Mouse (Mus musculus) heart, adult 8-10 months (tissue): ENCODE results near the gene Trim29. TPM values are rescaled to one million over a fixed set of nuclear protein-coding genes. Genes with fewer than 3 reads are reported as not detected.

Experiments used
- DNase-seq: peaks from one replicate; pipeline ENCODE4 v3.0.0; 2022; ENCODE audit warnings: low spot score
- total RNA-seq, 4 experiments: library from RNA; stranded (reverse); gene quantifications; 2 replicates each; pipeline ENCODE4 v1.2.4; 2022

Gene Trim29
- not detected for total RNA-seq

DNA sequence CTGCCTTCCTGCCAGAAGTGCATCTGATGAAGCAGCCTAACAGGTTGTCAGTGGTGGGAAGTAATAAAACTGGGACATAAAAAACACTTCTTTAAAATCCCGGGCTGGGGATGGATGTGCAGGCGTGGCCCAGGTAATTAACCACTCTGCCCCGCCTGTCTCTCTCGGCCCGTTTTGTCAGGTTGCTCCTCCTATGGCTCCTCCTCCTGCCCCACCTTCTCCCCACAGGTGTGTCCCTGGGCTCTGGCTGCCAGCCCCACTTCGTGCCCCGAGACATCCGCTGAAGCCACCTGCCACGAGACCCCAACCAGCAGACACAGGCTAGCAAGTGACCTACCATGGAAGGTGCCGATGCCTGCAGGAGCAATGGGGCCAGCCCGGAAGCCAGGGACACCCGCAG is at the start of gene Trim29:
Gene Trim29 (plus strand): TSS at position 311 of the 400 bp plus-strand sequence.
- no peak for DNase-seq

DNA sequence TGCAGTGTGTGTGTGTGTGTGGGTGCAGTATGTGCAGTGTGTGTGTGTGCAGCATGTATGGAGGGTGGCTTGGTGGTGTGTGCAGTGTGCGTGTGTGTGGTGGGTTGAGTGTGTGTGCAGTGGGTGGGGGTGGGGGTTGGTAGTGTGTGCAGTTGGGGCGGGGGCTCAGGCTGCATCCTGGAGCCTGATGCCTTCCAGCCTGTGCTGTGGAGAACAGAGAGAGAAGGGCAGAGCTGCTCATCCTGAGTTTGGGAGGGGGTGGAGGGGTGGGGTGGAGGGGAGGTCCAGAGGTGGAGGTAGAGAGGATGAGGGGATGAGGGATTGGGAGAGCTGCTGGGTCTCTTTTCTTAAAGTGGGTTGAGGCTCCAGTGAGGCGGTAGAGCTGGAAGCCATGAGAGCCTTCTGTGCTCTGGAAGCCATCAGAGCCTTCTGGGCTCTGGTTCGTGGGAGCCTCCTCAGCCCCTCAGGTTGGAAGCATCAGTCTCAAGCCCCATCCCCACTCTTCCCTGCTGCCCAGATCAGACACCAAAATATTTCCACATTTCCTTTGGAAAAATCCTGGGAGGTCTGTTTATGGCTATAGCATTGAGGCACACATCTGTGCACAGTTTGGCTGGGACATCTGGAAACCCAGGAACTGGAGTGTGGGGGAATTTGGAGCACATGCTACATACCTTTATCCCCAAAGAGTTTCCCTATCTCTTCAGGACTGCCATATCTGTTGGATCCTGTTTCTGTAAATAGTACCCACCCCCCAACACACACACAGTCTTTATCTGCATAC is 49.3 kb upstream of the Trim29 start:
- no peak for DNase-seq

DNA sequence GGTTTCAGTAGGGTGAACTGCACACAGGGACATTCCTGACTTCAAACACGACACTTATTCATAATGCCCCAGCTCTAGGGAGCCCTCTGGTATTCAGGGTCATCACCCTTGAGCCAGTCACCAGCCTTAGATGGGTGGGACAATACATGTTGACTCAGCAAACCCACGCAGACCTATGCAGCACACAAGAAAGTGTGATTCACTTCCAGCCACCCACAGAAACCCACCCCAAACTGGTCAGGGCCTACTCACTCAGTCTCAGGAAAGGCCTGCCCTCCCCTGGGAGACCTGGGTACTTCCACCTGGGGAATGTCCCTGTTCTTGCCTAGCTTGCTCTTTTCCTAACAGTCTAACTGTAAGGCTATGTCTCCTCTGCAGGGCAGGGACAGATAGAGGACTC is 48.7 kb upstream of the Trim29 start:
- no peak for DNase-seq

DNA sequence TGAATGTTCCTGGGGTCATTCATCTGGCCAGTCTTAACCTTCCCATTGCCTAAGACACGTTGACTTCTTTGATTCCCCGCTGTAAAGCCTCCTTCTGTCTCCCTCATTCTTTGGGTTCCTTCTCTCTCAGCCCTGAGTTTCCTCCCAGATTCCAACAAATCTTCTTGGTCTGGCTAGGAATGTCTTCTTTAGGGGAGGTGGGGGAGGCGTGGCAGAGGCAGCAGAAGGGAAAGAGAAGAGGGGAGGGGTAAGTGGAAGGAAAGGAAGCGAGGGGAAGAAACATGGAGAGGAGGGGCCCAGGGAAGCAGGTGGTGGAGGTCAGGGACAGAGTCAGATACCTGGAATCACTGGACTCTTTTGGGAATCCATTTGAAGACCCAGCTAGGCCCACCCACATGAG is 48.3 kb upstream of the Trim29 start:
- no peak for DNase-seq

DNA sequence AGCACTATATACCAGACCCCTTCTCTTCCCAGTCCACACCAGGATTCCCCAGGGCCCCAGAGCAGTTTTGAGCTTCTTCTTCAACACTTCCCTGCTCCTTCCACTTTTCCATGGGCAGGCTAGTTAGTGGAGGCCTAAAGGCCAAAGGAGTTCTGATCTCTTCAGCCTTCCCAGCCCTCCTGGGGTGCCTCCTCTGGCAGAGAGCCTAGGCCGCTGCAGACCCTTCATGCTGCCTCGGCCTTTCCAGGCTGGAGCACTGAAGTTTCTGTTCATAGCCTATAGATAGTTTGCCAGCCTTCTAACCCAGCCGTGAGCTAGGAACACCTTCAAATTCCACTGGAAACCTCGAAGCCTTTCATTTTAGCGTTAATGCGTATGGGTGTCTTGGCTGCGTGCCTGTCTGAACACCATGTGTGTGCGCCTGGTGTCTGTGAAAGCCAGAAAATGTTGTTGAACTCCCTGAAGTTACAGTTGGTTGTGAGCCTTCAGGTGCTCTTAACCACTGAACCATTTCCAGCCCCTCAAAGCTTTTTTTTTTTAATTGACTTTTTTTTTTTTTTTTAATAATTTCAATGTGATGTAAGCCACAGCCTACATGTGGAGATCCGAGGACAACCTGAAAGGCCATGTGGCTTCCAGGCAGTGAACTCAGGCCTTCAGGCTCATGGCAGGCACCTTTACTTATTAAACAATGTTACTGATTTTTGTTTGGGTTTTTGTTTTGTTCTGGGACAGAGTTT is 47.7 kb upstream of the Trim29 start:
- DNase-seq, result no peak

DNA sequence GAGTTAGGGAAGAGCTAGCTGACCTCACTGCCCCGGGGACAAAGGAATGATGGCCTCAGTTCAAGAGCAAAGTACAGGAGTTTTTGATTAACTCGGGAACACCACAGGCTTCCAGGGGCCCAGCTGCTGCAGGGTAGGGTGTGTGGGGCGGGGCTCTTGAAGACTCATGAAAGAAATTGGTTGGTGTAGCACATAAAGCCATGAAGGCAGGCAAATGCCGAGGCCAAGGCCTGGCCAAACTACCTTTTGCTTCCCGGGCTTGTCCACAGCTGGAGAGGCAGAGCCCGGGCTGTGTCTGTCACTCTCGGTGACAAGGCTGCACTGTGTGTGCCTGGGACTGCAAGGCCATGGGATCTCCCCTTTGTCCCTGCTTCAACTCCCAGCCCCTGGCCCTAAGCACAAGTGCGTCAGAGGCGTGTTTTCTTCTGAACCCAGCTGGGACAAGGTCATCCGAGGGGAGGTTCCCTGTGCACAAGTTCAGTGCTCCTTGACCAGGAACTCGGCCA is 46.6 kb upstream of the Trim29 start:
- DNase-seq, result peak; percentile 65

DNA sequence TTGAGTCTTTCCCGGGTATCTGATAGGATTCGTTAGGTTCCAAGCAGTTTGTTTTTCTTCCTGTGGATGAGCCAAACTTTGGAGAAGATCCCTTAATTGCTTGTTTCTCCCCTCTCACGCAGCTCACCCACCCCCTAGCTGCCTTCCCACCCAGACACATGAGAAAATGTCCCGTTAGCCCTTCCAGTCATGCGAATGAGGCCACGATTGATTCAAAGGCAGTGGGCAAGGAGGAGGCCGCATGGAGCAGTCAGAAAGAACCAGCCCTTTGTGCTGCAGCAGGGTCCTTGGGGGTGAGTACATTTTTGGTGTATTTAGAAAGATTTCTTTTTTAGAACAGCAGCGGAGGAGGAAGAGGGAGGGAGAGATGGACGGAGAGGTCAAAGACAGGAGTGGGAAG is 45.5 kb upstream of the Trim29 start:
- no peak for DNase-seq

DNA sequence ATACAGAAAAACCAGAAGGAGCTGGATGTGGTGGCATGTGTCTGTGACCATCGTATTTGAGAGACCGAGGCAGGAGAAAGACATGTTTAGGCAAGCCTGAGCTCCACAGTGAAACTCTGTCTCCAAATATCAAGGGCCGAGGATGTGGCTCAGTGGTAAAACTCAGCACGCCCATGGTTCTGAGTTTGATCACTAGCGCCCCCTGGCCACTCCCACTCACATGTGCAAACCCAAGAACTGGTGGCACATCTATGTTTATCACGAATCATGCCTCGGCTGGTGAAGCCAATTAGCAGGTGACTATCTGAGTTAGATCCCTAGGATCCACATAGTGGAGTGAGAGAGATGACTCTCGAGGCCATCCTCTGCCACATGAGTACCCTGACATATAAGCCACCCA is 43.3 kb upstream of the Trim29 start:
- no peak for DNase-seq

DNA sequence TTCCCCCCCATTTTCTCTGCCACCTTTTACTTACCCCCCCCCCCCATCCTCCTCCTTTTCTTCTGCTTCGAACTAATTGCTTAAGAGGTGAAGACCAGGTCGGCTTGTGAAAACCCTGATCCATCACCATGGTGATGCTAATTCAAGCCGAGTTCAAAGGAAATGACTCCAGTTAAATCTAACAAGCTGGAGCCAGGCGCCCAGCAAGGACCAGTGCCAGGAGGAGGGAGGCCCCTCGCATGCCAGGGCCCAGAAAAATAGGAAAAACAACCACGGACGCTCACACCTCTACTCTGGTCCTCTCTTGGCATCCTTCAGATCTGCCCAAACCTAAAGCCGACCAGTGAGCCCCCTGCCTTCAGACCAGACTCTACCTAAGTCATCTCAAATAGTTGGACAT is 41.5 kb upstream of the Trim29 start:
- no peak for DNase-seq

DNA sequence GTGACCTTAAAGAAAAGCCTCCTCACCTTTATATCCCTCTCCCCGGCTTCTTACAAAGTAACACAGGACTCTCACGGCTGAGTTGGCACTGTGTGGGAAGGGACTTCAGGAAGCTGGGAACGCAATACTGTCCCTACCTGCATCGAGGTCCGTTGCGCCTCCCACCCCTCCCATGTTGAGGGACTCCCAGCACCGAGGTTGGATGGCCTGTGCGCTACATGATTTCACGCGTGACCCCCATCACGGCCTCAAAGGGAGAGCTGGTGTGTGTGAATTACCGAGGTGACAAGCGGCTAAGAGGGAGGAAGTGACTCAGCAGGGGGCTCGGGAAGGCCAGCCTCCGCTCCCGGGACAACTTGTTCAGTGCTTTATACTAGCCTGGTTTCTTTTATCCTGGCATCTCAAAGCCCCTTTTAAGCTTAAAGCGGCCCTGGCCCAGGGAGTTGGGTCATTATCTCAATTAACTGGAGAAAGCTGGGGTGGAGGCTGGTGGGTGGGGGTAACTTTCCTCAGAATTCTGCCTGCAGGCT is 39.9 kb upstream of the Trim29 start:
- DNase-seq, result no peak

DNA sequence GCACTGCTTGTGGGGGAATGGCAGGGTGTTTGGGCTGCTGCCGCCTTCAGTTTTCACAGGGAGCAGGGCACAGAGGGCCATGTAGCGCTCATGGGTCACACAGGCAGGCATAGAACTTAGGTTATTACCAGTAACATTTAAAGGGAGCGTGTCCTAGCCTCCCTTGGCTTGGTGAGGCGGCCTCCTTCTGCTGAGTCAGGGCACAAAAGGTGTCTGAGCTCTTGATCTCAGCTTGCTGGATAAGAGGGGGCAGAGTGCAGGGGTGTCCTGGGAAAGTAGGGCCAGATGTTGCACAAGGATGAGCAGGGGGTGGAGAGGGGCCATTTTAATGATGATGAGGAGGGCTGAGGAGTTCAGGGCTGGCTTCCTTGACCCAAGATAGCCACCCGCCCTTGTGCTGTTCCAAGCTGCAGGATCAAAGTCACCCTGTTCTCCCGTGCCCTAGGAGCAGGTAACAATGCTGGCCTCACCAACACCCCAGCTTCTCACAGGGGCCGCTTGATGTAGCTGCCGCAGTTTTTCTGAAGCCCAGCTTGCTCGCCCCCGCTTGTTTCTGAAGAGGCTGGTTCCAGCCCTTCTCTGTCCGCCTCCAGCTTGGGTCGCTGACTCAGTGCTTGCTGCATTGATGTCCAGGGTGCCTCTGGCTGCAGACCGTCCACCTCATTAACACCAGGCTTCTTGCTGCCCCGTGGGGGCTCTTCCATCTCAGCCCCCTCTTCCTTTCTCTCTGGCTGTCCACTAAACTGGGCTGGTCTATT is 38.7 kb upstream of the Trim29 start:
- DNase-seq, result no peak

DNA sequence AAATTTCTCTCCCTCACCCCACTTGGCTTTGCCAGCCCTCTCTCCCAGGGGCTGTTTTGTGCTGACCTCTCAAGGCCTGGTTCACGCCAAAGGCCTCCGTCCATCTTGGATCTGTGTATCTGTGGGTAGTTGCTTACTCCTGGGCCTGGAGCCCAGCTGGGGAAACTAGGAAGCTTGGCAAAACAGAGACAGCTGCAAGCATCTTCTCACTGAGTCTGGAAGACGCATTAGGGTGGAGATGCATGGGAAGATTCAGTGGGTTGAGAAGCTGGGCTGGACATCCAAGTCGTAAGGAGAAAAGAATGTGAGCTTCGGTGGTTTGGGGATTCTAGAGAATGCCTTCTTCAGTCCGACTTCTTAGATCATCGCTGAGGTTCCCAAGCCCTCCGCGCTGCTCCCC is 36.9 kb upstream of the Trim29 start:
- no peak for DNase-seq

DNA sequence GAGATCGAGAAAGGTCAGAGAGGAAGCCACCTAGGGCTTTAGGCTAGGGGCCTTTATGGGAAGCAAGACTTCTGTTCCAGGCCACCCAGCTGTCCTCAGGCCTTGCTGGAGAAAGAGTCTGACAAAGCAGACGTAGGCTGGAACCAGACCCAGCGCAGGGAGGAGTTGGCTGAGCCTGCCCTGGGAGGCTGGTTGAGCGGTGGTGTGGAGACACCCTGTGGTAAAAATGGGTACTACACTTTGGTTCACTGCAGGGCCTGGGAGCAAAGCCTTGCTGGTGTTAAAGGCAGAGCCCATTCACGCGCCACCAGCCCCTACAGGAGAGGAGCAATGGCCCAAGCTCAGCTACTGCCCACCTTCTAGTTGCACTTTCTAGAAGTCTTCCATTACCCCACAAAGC is 26.4 kb upstream of the Trim29 start:
- peak; percentile 83 for DNase-seq

DNA sequence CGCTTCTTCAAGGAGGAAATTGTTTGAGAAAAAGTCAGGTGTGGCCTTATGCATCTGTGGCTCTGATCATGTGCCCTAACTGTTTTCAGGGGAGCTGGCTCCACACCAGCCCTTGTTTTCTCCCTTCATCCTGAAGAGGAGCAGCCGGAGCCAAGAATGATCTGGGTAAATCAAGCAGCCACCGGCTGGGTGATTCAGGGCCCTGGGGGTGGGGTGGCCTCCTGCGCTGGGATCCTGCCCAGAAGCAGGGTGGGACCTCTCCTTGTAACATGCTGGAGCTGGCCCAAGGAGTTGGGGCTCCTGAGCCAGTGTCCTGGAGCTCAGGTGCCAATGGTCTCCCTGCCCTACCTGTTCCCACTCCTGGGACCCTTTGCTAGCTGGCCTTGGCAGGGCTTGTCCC is 25.4 kb upstream of the Trim29 start:
- no peak for DNase-seq

DNA sequence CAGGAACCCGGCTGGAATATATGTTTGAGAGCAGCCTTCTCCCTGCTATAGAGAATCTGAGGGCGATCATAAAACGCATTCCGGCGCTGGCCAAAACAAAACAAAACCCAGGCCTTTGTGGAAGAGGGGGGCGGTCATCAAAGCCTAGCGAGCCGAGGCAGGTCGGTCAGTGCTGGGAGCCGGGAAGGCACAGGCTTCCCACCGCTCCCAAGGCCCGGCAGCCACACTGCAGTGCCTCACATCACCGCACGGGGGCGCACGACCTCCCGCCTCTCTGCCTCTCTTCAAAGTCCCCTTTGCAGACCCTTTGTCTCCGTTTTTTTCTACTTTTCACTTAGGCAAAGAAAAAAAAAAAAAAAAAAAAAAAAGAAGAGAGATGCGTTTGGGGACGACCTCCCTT is 23.8 kb upstream of the Trim29 start:
- no peak for DNase-seq

DNA sequence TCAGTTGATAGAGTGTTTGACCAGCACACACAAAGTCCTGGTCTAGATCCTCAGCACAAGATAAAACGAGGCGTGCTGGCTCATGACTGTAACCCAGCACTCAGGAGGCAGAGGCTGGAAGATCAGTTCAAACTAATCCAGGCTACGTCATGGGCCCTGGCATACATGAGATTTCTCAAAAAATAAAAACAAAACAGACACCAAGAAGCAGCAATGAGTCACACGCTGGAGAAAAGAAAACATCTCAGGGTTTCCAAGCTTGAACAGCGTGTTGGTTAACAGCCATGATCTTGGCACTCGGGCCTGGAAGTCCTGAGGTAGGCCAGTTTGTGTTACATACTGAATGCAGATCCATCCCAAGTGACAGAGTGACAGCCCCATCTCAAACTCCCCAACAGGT is 17.6 kb upstream of the Trim29 start:
- no peak for DNase-seq

DNA sequence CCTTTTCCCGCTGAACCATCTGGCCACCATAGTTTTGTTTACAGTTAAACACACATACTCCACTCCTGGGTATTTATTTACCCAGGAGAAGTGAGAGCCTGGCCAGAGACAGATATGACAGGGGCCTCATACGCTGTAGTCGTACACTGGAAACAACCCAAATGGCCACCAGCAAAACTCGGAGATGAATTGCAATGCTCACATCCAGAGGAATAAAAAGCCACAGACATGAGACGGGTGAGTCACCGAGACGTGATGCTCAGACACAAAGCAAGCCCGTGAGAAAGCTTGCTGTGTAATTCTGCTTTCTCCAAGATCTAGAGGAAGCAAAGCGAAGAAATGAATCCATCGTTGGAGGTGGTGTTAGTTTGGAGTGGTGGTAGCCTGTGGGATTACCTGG is 10.3 kb upstream of the Trim29 start:
- no peak for DNase-seq

DNA sequence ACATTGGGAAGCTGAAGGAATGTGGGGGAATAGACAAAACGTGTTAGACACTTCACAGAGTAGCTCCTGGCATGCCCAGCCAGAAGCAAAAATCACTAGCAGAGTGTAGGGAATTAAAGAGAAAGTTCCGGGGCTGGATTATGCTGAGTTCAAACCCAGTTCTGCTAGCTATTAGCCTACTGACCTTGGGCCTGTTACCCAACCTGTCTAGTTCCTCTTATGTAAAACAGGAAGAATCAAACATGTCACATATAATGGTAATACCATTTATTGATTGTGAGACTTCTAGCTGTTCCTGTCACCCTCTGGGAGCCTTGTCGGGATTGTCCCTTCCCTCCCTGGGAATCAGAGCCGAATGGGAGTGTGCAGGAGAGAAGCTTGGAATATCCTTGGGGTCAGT is 7.7 kb upstream of the Trim29 start:
- no peak for DNase-seq

DNA sequence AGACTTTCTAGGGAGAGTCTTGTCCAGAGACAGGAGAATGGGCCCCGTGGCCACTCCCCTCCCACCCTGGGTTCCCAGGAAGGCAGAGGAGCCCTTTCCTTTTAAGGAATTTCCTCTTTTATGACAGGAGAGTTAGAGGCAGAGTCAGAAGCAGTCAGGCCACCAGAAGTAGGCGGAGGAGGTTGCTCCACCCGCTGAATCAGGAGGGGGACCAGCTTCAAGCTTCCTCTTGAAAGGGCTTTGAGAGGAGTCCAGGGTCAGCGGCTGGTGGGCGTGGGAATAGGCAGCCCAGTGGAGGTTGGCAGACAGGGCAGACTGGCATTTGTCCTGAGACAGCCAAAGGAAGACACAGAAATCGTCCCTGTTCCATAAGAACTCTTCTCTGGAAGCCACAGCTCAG is 4.8 kb upstream of the Trim29 start:
- DNase-seq, result no peak

DNA sequence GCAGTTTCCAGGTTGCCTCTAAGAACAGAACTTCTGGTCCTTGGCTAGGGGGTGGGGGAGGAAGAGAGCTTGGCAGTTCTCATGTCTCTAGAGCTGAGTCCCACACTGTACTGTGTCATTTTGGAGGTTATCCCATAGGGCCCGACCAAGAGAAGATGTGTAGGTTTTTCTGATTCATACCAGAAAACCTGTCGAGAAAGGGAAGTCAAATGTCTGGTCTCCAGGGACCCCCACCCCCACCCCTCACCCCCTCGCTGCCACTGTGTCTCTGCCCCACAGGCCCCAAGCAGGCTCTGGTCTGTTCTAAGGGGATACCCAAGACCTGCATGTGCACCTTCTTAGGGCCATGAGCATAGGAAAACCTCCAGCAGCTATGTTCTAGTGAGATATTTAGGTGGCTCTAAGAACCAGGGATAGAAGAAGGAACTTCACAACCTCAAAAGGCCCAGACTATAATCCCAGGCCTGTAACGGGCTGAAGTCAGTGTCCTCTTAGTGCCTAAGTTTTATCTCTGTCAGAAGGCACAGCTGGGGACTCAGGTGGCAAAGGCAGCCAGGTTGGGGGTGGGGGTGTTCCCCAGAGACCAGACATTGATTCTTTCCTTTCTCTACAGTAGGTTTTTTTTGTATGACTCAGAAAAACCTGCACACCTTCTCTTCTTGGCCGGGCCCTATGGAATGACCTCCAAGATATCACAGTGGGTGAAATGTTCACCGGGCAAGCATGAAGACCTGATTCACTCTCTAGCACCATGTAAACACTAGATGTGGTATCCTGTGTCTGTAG is 1.4 kb upstream of the Trim29 start:
- DNase-seq, result no peak

DNA sequence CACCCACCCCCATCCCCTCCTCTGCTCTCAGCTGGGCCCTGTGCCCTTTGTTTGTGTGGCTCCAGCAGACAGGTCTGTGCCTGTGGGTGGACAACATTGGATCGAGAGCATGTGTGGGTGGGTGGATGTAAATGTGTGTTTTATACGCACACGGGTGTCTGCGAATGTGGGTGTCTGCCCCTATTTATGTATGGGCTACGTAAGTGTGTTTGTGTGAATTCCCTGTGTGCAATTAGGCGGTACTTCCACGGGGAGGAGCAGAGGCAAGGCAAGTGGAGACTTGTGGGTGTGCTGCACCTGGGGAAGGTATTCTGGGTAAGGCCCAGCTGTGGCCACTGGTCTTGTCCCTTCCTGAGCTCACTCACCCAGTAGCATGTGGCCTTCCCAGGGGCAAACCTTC is 1.5 kb downstream of the Trim29 start:
- no peak for DNase-seq
